Mouse (Mus musculus) hindbrain, embryonic 15.5 days (tissue): Measurements from ENCODE around the gene St6galnac4. TPM values are rescaled to one million over a fixed set of nuclear protein-coding genes. Genes with fewer than 3 reads are reported as not detected.
A peak's percentile ranks its signal among the peaks of the same experiment; 100 is the strongest.

ENCODE experiments used
- ATAC-seq: fragments of 200-750 bp; cut with Nextera tagmentation; 2 replicates; pipeline ENCODE4 v1.8.0; 2017; ENCODE audit warnings: low read depth, moderate number of reproducible peaks, moderate TSS enrichment; ENCODE audit not compliant: low FRiP score
- H3K27ac ChIP-seq: fragments of 300-500 bp; sonication (generic); replicated peaks from 2 replicates; pipeline ENCODE4 v1.5.1; 2015; ENCODE audit warnings: mild to moderate bottlenecking, inconsistent platforms
- H3K27me3 ChIP-seq: fragments of 300-500 bp; sonication (generic); 2 replicates; pipeline ENCODE4 v1.6.1; 2015; ENCODE audit warnings: control low read depth, inconsistent platforms
- H3K36me3 ChIP-seq: fragments of 300-500 bp; sonication (generic); 2 replicates; pipeline ENCODE4 v1.6.1; 2015; ENCODE audit warnings: control low read depth, inconsistent platforms
- H3K4me1 ChIP-seq: fragments of 300-500 bp; sonication (generic); replicated peaks from 2 replicates; pipeline ENCODE4 v1.6.1; 2015; ENCODE audit warnings: control low read depth, inconsistent platforms
- H3K4me2 ChIP-seq: fragments of 300-500 bp; sonication (generic); 2 replicates; pipeline ENCODE4 v1.6.1; 2015; ENCODE audit warnings: moderate library complexity, mild to moderate bottlenecking, inconsistent platforms
- H3K4me3 ChIP-seq: fragments of 300-500 bp; sonication (generic); 2 replicates; pipeline ENCODE4 v1.5.1; 2015; ENCODE audit warnings: mild to moderate bottlenecking, inconsistent platforms
- H3K9ac ChIP-seq: fragments of 300-500 bp; sonication (generic); 2 replicates; pipeline ENCODE4 v1.6.1; 2015; ENCODE audit warnings: inconsistent platforms
- H3K9me3 ChIP-seq: fragments of 300-500 bp; sonication (generic); 2 replicates; pipeline ENCODE4 v1.6.1; 2016; ENCODE audit warnings: control low read depth, inconsistent platforms
- WGBS: fragments of 180-500 bp; shearing (Covaris S2); methylation state at CpG from one replicate; pipeline ENCODE4 v1.1.7; 2015; 5-methylcytosine and 5-hydroxymethylcytosine counted together
- polyA plus RNA-seq: library from polyadenylated mRNA; unstranded; fragments of >200 nt; fragmentation: Nextera tagmentation; extraction: Ambion mirVana; gene quantifications from 2 replicates; pipeline ENCODE4 v1.2.1, GENCODE M21; 2015

St6galnac4 gene
- polyA plus RNA-seq, 1 experiment from 2014 or later = 41.9 TPM

DNA sequence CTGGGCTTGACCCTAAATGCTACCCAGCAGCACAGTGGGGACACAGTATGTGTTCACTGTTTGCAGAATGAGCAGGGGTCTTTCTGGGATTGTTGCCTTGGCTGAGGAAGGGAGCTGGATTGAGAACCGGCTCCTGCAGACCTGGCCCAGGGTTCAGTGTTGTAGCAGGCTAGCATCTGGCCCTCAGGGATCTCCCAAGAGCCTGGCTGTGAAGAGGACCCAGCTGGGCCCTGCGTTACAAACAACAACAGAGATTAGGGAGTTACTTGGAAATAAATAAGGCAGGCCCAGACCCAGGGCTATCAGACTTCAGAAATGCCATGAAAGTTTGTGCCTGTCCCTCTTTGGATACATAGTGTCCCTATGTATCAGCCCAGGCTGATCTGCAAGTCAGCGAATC, 58.8 kb downstream of the St6galnac4 start:
- Histone ChIP-seq H3K27ac (no peak overlapping the region), H3K4me3 (no peak overlapping the region), H3K9me3 (no peaks in the 10 kb centered on the region), H3K4me2 (no peak overlapping the region), H3K9ac (no peak overlapping the region), H3K4me1 (0 out of 2 replicates have a peak, but pooled peaks cover 5% of the 10 kb centered on the region), H3K27me3 (no peaks in the 10 kb centered on the region), H3K36me3 (no peaks in the 10 kb centered on the region)
- ATAC-seq = no peak
- 56% methylated on average over 3 of the region's 3 CpGs for whole genome bisulfite sequencing

- Histone ChIP-seq H3K27me3 (no peaks in the 10 kb centered on the region), H3K9me3 (no peaks in the 10 kb centered on the region), H3K4me1 (0 out of 2 replicates have a peak, but pooled peaks cover 5% of the 10 kb centered on the region), H3K27ac (0 out of 2 replicates have a peak within 1 kb of the TSS, but pooled peaks have one; percentile 42), H3K36me3 (no peaks in the 10 kb centered on the region), H3K9ac (0 out of 2 replicates have a peak within 1 kb of the TSS, but pooled peaks have one; percentile 18), H3K4me3 (peak within 1 kb of the TSS; percentile 20), H3K4me2 (peak within 1 kb of the TSS; percentile 15; the same call in 1 of the 2 replicates)
- ATAC-seq = no peak
- WGBS = 62% methylated on average over 31 of the region's 31 CpGs
These were observed 59.6 kb downstream of the St6galnac4 start, which contains the start of gene Eng for GRCm38 (mm10) chr2:32646379-32647056. TSS of gene Eng (plus strand) at chr2:32646595.

- H3K27ac ChIP-seq = no peak overlapping the region
- H3K9ac ChIP-seq = no peak overlapping the region
- 0 out of 2 replicates have a peak, but pooled peaks cover 5% of the 10 kb centered on the region for H3K4me1 ChIP-seq
- no peaks in the 10 kb centered on the region for H3K27me3 ChIP-seq
- H3K4me3 ChIP-seq = peak overlapping the region; percentile 20
- H3K36me3 ChIP-seq = no peaks in the 10 kb centered on the region
- 86% methylated on average over 7 of the region's 7 CpGs for WGBS
- H3K9me3 ChIP-seq = no peaks in the 10 kb centered on the region
- ATAC-seq = no peak
- peak overlapping the region; percentile 15; the same call in 1 of the 2 replicates for H3K4me2 ChIP-seq
These were observed 60.5 kb downstream of the St6galnac4 start for GRCm38 (mm10) chr2:32647366-32647765.

Other genes with a start within 250 kb of the St6galnac4 start
- 48.2 and 60.7 TPM in 2 replicates for gene Ciz1, start 234.8 kb upstream of the St6galnac4 start, polyA plus RNA-seq
- 77.2 and 86.0 TPM in 2 replicates for gene Dnm1, start 233.8 kb upstream of the St6galnac4 start, polyA plus RNA-seq
- gene 1110008P14Rik, start 205.2 kb upstream of the St6galnac4 start, polyA plus RNA-seq = 156 and 160 TPM in 2 replicates
- gene Lcn2, start 198.8 kb upstream of the St6galnac4 start, polyA plus RNA-seq = 0.73 and 1.2 TPM in 2 replicates
- gene Ptges2, start 191.2 kb upstream of the St6galnac4 start, polyA plus RNA-seq = 51.0 and 57.4 TPM in 2 replicates
- 4.8 and 5.8 TPM in 2 replicates for gene Naif1, start 136.6 kb upstream of the St6galnac4 start, polyA plus RNA-seq
- gene Slc25a25, start 135.7 kb upstream of the St6galnac4 start, polyA plus RNA-seq = 51.4 and 54.4 TPM in 2 replicates
- gene Fam102a, start 51.8 kb upstream of the St6galnac4 start, polyA plus RNA-seq = 7.5 and 9.5 TPM in 2 replicates
- gene Dpm2, start 16.2 kb upstream of the St6galnac4 start, polyA plus RNA-seq = 138 and 140 TPM in 2 replicates
- 11.9 and 15.3 TPM in 2 replicates for gene Pip5kl1, start 12.3 kb upstream of the St6galnac4 start, polyA plus RNA-seq
- 0.79 and 0.87 TPM in 2 replicates for gene 9430097D07Rik, start 11.4 kb upstream of the St6galnac4 start, polyA plus RNA-seq
- 24.1 and 27.7 TPM in 2 replicates for gene St6galnac6, start 12.6 kb downstream of the St6galnac4 start, polyA plus RNA-seq
- gene Ak1, start 34.7 kb downstream of the St6galnac4 start, polyA plus RNA-seq = 89.0 and 95.9 TPM in 2 replicates
- gene Eng, start 59.5 kb downstream of the St6galnac4 start, polyA plus RNA-seq = 29.2 and 33.9 TPM in 2 replicates
- gene Fpgs, start 117.0 kb downstream of the St6galnac4 start, polyA plus RNA-seq = 20.4 and 22.7 TPM in 2 replicates
- gene Cdk9, start 126.0 kb downstream of the St6galnac4 start, polyA plus RNA-seq = 69.0 and 73.4 TPM in 2 replicates
- gene Sh2d3c, start 134.0 kb downstream of the St6galnac4 start, polyA plus RNA-seq = 50.1 and 53.3 TPM in 2 replicates
- 3.4 and 3.5 TPM in 2 replicates for gene 6330409D20Rik, start 153.9 kb downstream of the St6galnac4 start, polyA plus RNA-seq
- gene Tor2a, start 170.1 kb downstream of the St6galnac4 start, polyA plus RNA-seq = 50.3 and 53.3 TPM in 2 replicates
- 0.59 and 0.62 TPM in 2 replicates for gene Ttc16, start 188.5 kb downstream of the St6galnac4 start, polyA plus RNA-seq
- gene Ptrh1, start 188.7 kb downstream of the St6galnac4 start, polyA plus RNA-seq = 4.3 and 5.0 TPM in 2 replicates
- 1.3 and 2.0 TPM in 2 replicates for gene Cfap157, start 197.3 kb downstream of the St6galnac4 start, polyA plus RNA-seq